Mouse (Mus musculus): ENCODE data around the gene Numb.

DNA sequence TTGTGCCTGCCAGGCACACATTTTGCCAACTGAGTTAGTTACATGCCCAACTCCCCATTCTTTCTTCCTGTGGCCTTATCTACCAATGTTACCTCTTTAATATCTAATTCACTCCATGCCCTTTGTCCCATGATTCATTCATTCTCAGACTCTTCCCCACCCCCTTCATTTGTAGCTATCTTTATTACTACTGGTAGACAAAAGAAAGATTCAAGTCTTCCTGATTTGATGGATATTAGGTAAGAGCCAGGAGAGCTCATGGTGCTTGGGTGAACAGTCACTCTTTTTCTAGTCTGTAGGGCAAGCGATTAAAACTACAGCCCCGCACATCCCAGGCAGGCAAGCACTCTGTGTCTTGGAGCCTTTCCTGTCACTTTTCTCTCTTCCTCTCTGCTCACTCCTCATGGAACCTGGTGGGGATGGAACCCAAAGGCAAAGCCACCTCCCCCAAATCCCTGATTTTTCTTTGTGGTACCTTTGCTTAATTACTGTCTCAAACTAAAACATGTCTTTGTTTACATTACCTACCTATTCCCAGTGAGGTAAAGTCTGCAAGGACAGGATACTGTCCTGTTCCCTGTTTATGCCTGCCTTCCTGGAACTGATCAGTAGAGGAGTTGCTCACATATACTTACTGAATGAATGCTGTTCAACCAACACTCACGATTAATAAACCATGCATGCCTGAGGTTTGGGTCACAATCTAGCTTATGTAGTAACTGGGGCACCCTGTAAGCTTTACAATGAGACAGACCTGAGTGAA is 78.9 kb downstream of the Numb start:
- no peak for TF ChIP-seq MYOD1 (IDR thresholded peaks at IDR 0.05; ENCODE audit: control insufficient read depth, insufficient read length, low read depth)
- TF ChIP-seq CTCF (IDR thresholded peaks at IDR 0.05; ENCODE audit: control insufficient read depth, insufficient read depth, insufficient read length) = no peak
- no peak for TF ChIP-seq MAX (IDR thresholded peaks at IDR 0.05)
